8 mouse cellular contexts compared by ENCODE assay signal in genomic region chr1:88205294-88205922, GRCm38 (mm10). TPM values are rescaled to one million over a fixed set of nuclear protein-coding genes. Genes with fewer than 3 reads are reported as not detected.
DNase-seq lines count a peak whose midpoint lies in the region; ATAC-seq and TF ChIP-seq lines count a peak whose summit lies in the region.

TSS of gene Dnajb3 (minus strand) at chr1:88205782.

- H3K4me2 ChIP-seq in embryonic facial prominence, embryonic 15.5 days (replicated peaks), result peak within 1 kb of the TSS; percentile 82
- H3K4me2 ChIP-seq in heart, embryonic 16.5 days (ENCODE audit: low read depth, low read length), result peak within 1 kb of the TSS; percentile 78
- H3K4me2 ChIP-seq in liver, embryonic 14.5 days (ENCODE audit: low read depth), result peak within 1 kb of the TSS; percentile 92
- peak within 1 kb of the TSS; percentile 73 for H3K4me2 ChIP-seq in neural tube, embryonic 11.5 days (ENCODE audit: low read depth)

- peaks cover 7% of the 10 kb centered on the region; the same call in 1 of the 2 replicates for H3K4me1 ChIP-seq in embryonic facial prominence, embryonic 15.5 days
- peaks cover 2% of the 10 kb centered on the region; the same call in 1 of the 2 replicates for H3K4me1 ChIP-seq in heart, embryonic 16.5 days (ENCODE audit: control insufficient read depth, insufficient read depth, low read length)
- H3K4me1 ChIP-seq in liver, embryonic 14.5 days (replicated peaks; ENCODE audit: control insufficient read depth in 2 of 2, insufficient read depth in 2 of 2, low read length in 1 of 2), result peaks cover 28 to 34% of the 10 kb centered on the region in 2 experiments
- H3K4me1 ChIP-seq in neural tube, embryonic 11.5 days (ENCODE audit: control insufficient read depth, insufficient read depth, low read length), result no peaks in the 10 kb centered on the region; the same call in 1 of the 2 replicates

- peak; percentile 13 for DNase-seq in 3134 (ENCODE audit: extremely low read depth, insufficient read length, low spot score)
- DNase-seq in brain, embryonic 14.5 days (ENCODE audit: low read depth), result peak; percentile 96
- peak; percentile 75 to 90 for DNase-seq in kidney, postnatal 25 days
- peak; percentile 67 to 71 (median 69) for DNase-seq in liver, embryonic 14.5 days (ENCODE audit: low read depth in 3 of 3, low spot score in 3 of 3)
- peak; percentile 93 for DNase-seq in neural tube, embryonic 11.5 days (ENCODE audit: low spot score)
- DNase-seq in testis, postnatal 10 days (ENCODE audit: low spot score), result peak; percentile 77

- 6% methylated on average over 62 of the region's 62 CpGs for WGBS in embryonic facial prominence, embryonic 15.5 days
- WGBS in heart, embryonic 16.5 days, result 4% methylated on average over 62 of the region's 62 CpGs
- 5% methylated on average over 62 of the region's 62 CpGs for WGBS in liver, embryonic 14.5 days (ENCODE audit: insufficient replicate concordance)
- WGBS in neural tube, embryonic 11.5 days, result 6% methylated on average over 62 of the region's 62 CpGs

- H3K36me3 ChIP-seq in embryonic facial prominence, embryonic 15.5 days, result no peaks in the 10 kb centered on the region
- H3K36me3 ChIP-seq in heart, embryonic 16.5 days (ENCODE audit: control insufficient read depth, insufficient read depth), result no peaks in the 10 kb centered on the region
- no peaks in the 10 kb centered on the region; the same call in 1 of the 2 replicates for H3K36me3 ChIP-seq in liver, embryonic 14.5 days (replicated peaks; ENCODE audit: control insufficient read depth, insufficient read depth, low read depth)
- H3K36me3 ChIP-seq in neural tube, embryonic 11.5 days (ENCODE audit: control insufficient read depth, insufficient read depth, low read length), result no peaks in the 10 kb centered on the region

- peak within 1 kb of the TSS; percentile 54 for H3K4me3 ChIP-seq in embryonic facial prominence, embryonic 15.5 days (replicated peaks)
- peak within 1 kb of the TSS; percentile 57 for H3K4me3 ChIP-seq in heart, embryonic 16.5 days (ENCODE audit: low read length)
- peak within 1 kb of the TSS; percentile 67 to 74 for H3K4me3 ChIP-seq in liver, embryonic 14.5 days (ENCODE audit: insufficient read depth in 1 of 2, low read depth in 2 of 2, low read length in 2 of 2)
- H3K4me3 ChIP-seq in neural tube, embryonic 11.5 days (ENCODE audit: low read depth, low read length), result peak within 1 kb of the TSS; percentile 40

- TF ChIP-seq CTCF in brain, embryonic 14.5 days (IDR thresholded peaks at IDR 0.05; ENCODE audit: borderline replicate concordance, extremely low read depth, insufficient read depth, insufficient read length), result no peak
- no peak for TF ChIP-seq CTCF in liver, embryonic 14.5 days (IDR thresholded peaks at IDR 0.05; ENCODE audit: low read depth)

- no peaks in the 10 kb centered on the region for H3K9me3 ChIP-seq in embryonic facial prominence, embryonic 15.5 days (replicated peaks)
- peaks cover 2% of the 10 kb centered on the region; the same call in 1 of the 2 replicates for H3K9me3 ChIP-seq in heart, embryonic 16.5 days (replicated peaks; ENCODE audit: control insufficient read depth, low read length)
- no peaks in the 10 kb centered on the region for H3K9me3 ChIP-seq in liver, embryonic 14.5 days (ENCODE audit: control insufficient read depth, low read length)
- H3K9me3 ChIP-seq in neural tube, embryonic 11.5 days (ENCODE audit: control insufficient read depth, low read length), result no peaks in the 10 kb centered on the region

- ATAC-seq in embryonic facial prominence, embryonic 15.5 days (ENCODE audit: insufficient number of reproducible peaks, low FRiP score, low TSS enrichment, low read depth), result peak; percentile 97
- ATAC-seq in heart, embryonic 16.5 days (replicated peaks; ENCODE audit: extremely low read depth, insufficient read depth, low FRiP score), result peak; percentile 99
- peak; percentile 86 for ATAC-seq in liver, embryonic 14.5 days (ENCODE audit: insufficient read depth)
- ATAC-seq in neural tube, embryonic 11.5 days (ENCODE audit: insufficient read depth, low FRiP score, low TSS enrichment), result peak; percentile 100

- peak; percentile 86 for TF ChIP-seq POLR2A in brain, embryonic 14.5 days (IDR thresholded peaks at IDR 0.05; ENCODE audit: borderline replicate concordance, extremely low read depth, insufficient read depth, insufficient read length, poor library complexity, severe bottlenecking)

- TF ChIP-seq EP300 in liver, embryonic 14.5 days (IDR thresholded peaks at IDR 0.05; ENCODE audit: low read depth), result no peak

- H3K9ac ChIP-seq in embryonic facial prominence, embryonic 15.5 days, result peak within 1 kb of the TSS; percentile 59
- peak within 1 kb of the TSS; percentile 80 for H3K9ac ChIP-seq in heart, embryonic 16.5 days (ENCODE audit: low read length)
- peak within 1 kb of the TSS; percentile 82 for H3K9ac ChIP-seq in liver, embryonic 14.5 days (replicated peaks)
- peak within 1 kb of the TSS; percentile 81 for H3K9ac ChIP-seq in neural tube, embryonic 11.5 days (ENCODE audit: low read length)

- no peak within 1 kb of the TSS for H3K27ac ChIP-seq in embryonic facial prominence, embryonic 15.5 days (replicated peaks)
- no peak within 1 kb of the TSS for H3K27ac ChIP-seq in heart, embryonic 16.5 days (ENCODE audit: low read length)
- peak within 1 kb of the TSS; percentile 98 for H3K27ac ChIP-seq in liver, embryonic 14.5 days
- H3K27ac ChIP-seq in neural tube, embryonic 11.5 days (ENCODE audit: low read depth, low read length), result 0 out of 2 replicates have a peak within 1 kb of the TSS, but pooled peaks have one; percentile 14

- no peaks in the 10 kb centered on the region for H3K27me3 ChIP-seq in embryonic facial prominence, embryonic 15.5 days
- H3K27me3 ChIP-seq in heart, embryonic 16.5 days (ENCODE audit: control insufficient read depth, insufficient read depth, low read length), result no peaks in the 10 kb centered on the region
- H3K27me3 ChIP-seq in liver, embryonic 14.5 days (ENCODE audit: control insufficient read depth, insufficient read depth, low read length), result no peaks in the 10 kb centered on the region
- H3K27me3 ChIP-seq in neural tube, embryonic 11.5 days (ENCODE audit: control insufficient read depth, insufficient read depth, low read length), result no peaks in the 10 kb centered on the region

RNA-seq across cellular contexts. Expression of gene Dnajb3, which starts in this region (rescaled TPM):
- polyA plus RNA-seq in brain, embryonic 14.5 days (2012; rRNA removed), result 9.8 and 12.6 TPM in 2 replicates
- 9.4 and 10.8 TPM in 2 replicates for polyA plus RNA-seq in embryonic facial prominence, embryonic 15.5 days (2015; fragmentation: Nextera tagmentation; extraction: Ambion mirVana)
- 2.8 and 3.1 TPM in 2 replicates for polyA plus RNA-seq in heart, embryonic 16.5 days (2015; fragmentation: Nextera tagmentation; extraction: Ambion mirVana)
- 5.5 and 7.9 TPM in 2 replicates for polyA plus RNA-seq in liver, embryonic 14.5 days (2012; rRNA removed)
- 9.4 and 10.8 TPM in 2 replicates for polyA plus RNA-seq in liver, embryonic 14.5 days (2014; fragmentation: Nextera tagmentation; extraction: Ambion mirVana)
- polyA plus RNA-seq in neural tube, embryonic 11.5 days (2014; fragmentation: Nextera tagmentation; extraction: Ambion mirVana), result 13.6 and 14.8 TPM in 2 replicates

Comparison
In these comparisons a context has a peak if more than half of its experiments do, and no peak if none do; other contexts are left out.
1. DNase-seq: peak in every context shown above with its lines; median percentile 96 in brain, embryonic 14.5 days; 93 in neural tube, embryonic 11.5 days; 82 in kidney, postnatal 25 days; 77 in testis, postnatal 10 days; 69 in liver, embryonic 14.5 days; 13 in 3134.
2. H3K27ac ChIP-seq: peak in liver, embryonic 14.5 days (single experiment) and neural tube, embryonic 11.5 days (single experiment); none in embryonic facial prominence, embryonic 15.5 days (single experiment) and heart, embryonic 16.5 days (single experiment).
3. Peak in every context shown above with its lines, with median percentiles within 50 percentile points of each other: ATAC-seq, H3K4me2 ChIP-seq, H3K4me3 ChIP-seq and H3K9ac ChIP-seq.